Comparison of ENCODE assay signal across 21 mouse cellular contexts in genomic region chr5:64527962-64528361, GRCm38 (mm10).
A peak's percentile ranks its signal among the peaks of the same experiment; 100 is the strongest.
DNase-seq lines count a peak whose midpoint lies in the region; ATAC-seq and TF ChIP-seq lines count a peak whose summit lies in the region.
"Had no signal": no experiment of that assay in that cellular context is flagged by ENCODE, and none has a peak within 500 bp of the region (broad histone marks: within the 10 kb centered on the region; RNA-seq: fewer than 3 reads in every experiment).

No protein-coding gene starts in this region.

- H3K36me3 ChIP-seq in heart, embryonic 10.5 days: no peaks in the 10 kb centered on the region
- H3K36me3 ChIP-seq: G1E; hindbrain, embryonic 12.5 days had no signal

- no peak for TF ChIP-seq CTCF in Patski (IDR thresholded peaks at IDR 0.05)

- in situ Hi-C loops in Patski (cut with MboI; ENCODE audit: low pct_unique_long_range_greater_than_20kb): loop anchor here (10.0 kb wide), 1 partner anchor 47 kb away; no protein-coding TSS in a partner anchor

- H3K27me3 ChIP-seq in heart, embryonic 10.5 days (ENCODE audit: insufficient read depth, poor library complexity, severe bottlenecking): no peaks in the 10 kb centered on the region
- H3K27me3 ChIP-seq in Patski: no peaks in the 10 kb centered on the region
- H3K27me3 ChIP-seq: hindbrain, embryonic 12.5 days had no signal

- no peak for ATAC-seq in Patski
- ATAC-seq in megakaryocyte progenitor cell, adult 5-6 weeks (replicated peaks; ENCODE audit: poor library complexity): no peak
- ATAC-seq: CD4-positive, CD25-positive, alpha-beta regulatory T cell, adult 4 months; forebrain, embryonic 14.5 days; hindbrain, embryonic 16.5 days; inflammation-experienced regulatory T-cells, adult 6 months; intestine, postnatal 0 days had no signal

- H3K27ac ChIP-seq in heart, embryonic 10.5 days: no peak overlapping the region
- H3K27ac ChIP-seq: hindbrain, embryonic 12.5 days had no signal

- DNase-seq in heart, adult 11 months: peak; percentile 64
- no peak for DNase-seq in heart, embryonic 10.5 days (ENCODE audit: low spot score)
- DNase-seq in Muller cell, postnatal 12 days (ENCODE audit: inconsistent ontology term): peak; percentile 89
- DNase-seq in Patski (ENCODE audit: low read depth, low spot score): peak; percentile 55
- DNase-seq in gastrocnemius, postnatal 14 days: no peak
- DNase-seq: adrenal gland, adult 2 months; adrenal gland, postnatal 25 days; B cell, adult 2 months; cerebellum, adult 2 months; cerebellum, postnatal 10 days; gastrocnemius, postnatal 10 days; heart, postnatal 10 days; heart, postnatal 4 days had no signal

- H3K4me3 ChIP-seq in heart, embryonic 10.5 days: no peak overlapping the region
- H3K4me3 ChIP-seq: hindbrain, embryonic 12.5 days had no signal

- CTCF ChIA-PET in Patski (lab: Charles Lee): interaction anchor here (0.8 to 1.0 kb wide), 3 partner anchors 24 to 286 kb away, joined by 3 read pairs; no protein-coding TSS in a partner anchor

- H3K9me3 ChIP-seq in heart, embryonic 10.5 days: no peaks in the 10 kb centered on the region
- H3K9me3 ChIP-seq: G1E; hindbrain, embryonic 12.5 days had no signal

- intact Hi-C loops in gastrocnemius, postnatal 14 days (cut with DNase I; ENCODE audit: low total_unique reads): no loop called here

- H3K4me1 ChIP-seq in heart, embryonic 10.5 days: no peaks in the 10 kb centered on the region
- H3K4me1 ChIP-seq: hindbrain, embryonic 12.5 days had no signal

- 76% methylated on average over 3 of the region's 3 CpGs for WGBS in heart, embryonic 10.5 days

- POLR2A ChIA-PET in Patski (lab: Charles Lee): no interaction called here

Comparison
In these comparisons a context has a peak if more than half of its experiments do, and no peak if none do; other contexts are left out.
1. DNase-seq: peak in heart, adult 11 months (single experiment), Muller cell, postnatal 12 days (single experiment) and Patski (single experiment); none in heart, embryonic 10.5 days (single experiment) and gastrocnemius, postnatal 14 days (single experiment).